Mouse (Mus musculus) left cerebral cortex, adult 11 months (tissue): ENCODE measurements around the gene Olfr1475.
"Not testable (repeated sequence)": the region's sequence is repeated elsewhere in the genome, so short reads cannot be mapped to it uniquely, and the experiment has no call there.

Experiments used
- DNase-seq: peaks from one replicate; pipeline ENCODE4 v3.0.0; 2022; ENCODE audit warnings: low spot score

Gene Olfr1475

GRCm38 (mm10) chr19:13480096-13480495 is at the start of gene Olfr1475:
Gene Olfr1475, minus strand, starts transcription at chr19:13480196.
- no peak for DNase-seq

- no peak for DNase-seq
Measured at GRCm38 (mm10) chr19:13527613-13528012, 47.6 kb upstream of the Olfr1475 start, which contains the start of gene Olfr1480. Gene Olfr1480, plus strand, starts transcription at chr19:13527913.

GRCm38 (mm10) chr19:13500246-13500645 is 20.2 kb upstream of the Olfr1475 start, which contains the start of gene Olfr1477:
Gene Olfr1477, plus strand, starts transcription at chr19:13500546.
- DNase-seq = no peak

GRCm38 (mm10) chr19:13469265-13469664 is 10.7 kb downstream of the Olfr1475 start, which contains the start of gene Olfr1474:
Gene Olfr1474, plus strand, starts transcription at chr19:13469565.
- DNase-seq = not testable (repeated sequence)

- no peak for DNase-seq
Measured at GRCm38 (mm10) chr19:13455986-13456385, 24.0 kb downstream of the Olfr1475 start, which contains the start of gene Olfr1472. Gene Olfr1472, minus strand, starts transcription at chr19:13456086.

GRCm38 (mm10) chr19:13443109-13443508 is 36.9 kb downstream of the Olfr1475 start, which contains the start of gene Olfr1471:
Gene Olfr1471, plus strand, starts transcription at chr19:13443409.
- DNase-seq = not testable (repeated sequence)
